Mouse (Mus musculus) CH12.LX (cell line): Measurements from ENCODE around the gene Anp32e. TPM values are rescaled to one million over a fixed set of nuclear protein-coding genes. Genes with fewer than 3 reads are reported as not detected.

Experiments
- DNase-seq: peaks from one replicate; pipeline ENCODE4 v3.0.0-alpha.2; 2013; ENCODE audit errors: extremely low read depth
- H3K27ac ChIP-seq: 2 replicates; pipeline ENCODE4 v1.5.1; 2012; ENCODE audit warnings: low read depth, mild to moderate bottlenecking, control low read depth, moderate library complexity; ENCODE audit not compliant: insufficient read depth
- H3K27me3 ChIP-seq: replicated peaks from 2 replicates; pipeline ENCODE3; 2012; ENCODE audit warnings: inconsistent platforms
- H3K36me3 ChIP-seq, 2 experiments: replicated peaks in 1 of 2; 2 replicates each; pipeline versions ENCODE3 to v1.6.1; 2012; ENCODE audit warnings: inconsistent platforms in 1 of 2, low read length in 1 of 2, mild to moderate bottlenecking in 1 of 2, mixed read lengths in 1 of 2, moderate library complexity in 1 of 2; ENCODE audit not compliant: control insufficient read depth in 1 of 2, insufficient read depth in 1 of 2
- H3K4me1 ChIP-seq, 2 experiments: 2 replicates each; pipeline ENCODE4 v1.6.1; 2012; ENCODE audit warnings: inconsistent platforms in 1 of 2, moderate library complexity in 1 of 2; ENCODE audit not compliant: insufficient read depth in 2 of 2, control insufficient read depth in 1 of 2
- H3K4me2 ChIP-seq: 2 replicates; pipeline ENCODE4 v1.6.1; 2012; ENCODE audit warnings: low read depth, mild to moderate bottlenecking, control low read depth; ENCODE audit not compliant: poor library complexity, insufficient read depth, severe bottlenecking
- H3K4me3 ChIP-seq, 3 experiments: fragments of 150-350 bp in 1 of 3; sonication (generic) in 1 of 3; replicated peaks in 1 of 3; 2 replicates each; pipeline versions ENCODE3 to v1.5.1; 2011 to 2012; ENCODE audit warnings: low read depth in 2 of 3, low read length in 2 of 3, mild to moderate bottlenecking in 2 of 3, moderate library complexity in 2 of 3, control low read depth in 1 of 3, improper control_type of control experiment in 1 of 3, inconsistent platforms in 1 of 3, mixed read lengths in 1 of 3; ENCODE audit not compliant: poor library complexity in 1 of 3
- H3K79me2 ChIP-seq: replicated peaks from 2 replicates; pipeline ENCODE4 v1.6.1; 2012; ENCODE audit warnings: mild to moderate bottlenecking, moderate library complexity; ENCODE audit not compliant: control insufficient read depth, poor library complexity, insufficient read depth, severe bottlenecking; ENCODE audit errors: extremely low read depth
- H3K9ac ChIP-seq: 2 replicates; pipeline ENCODE4 v1.6.1; 2012; ENCODE audit warnings: low read depth, mild to moderate bottlenecking, control low read depth, moderate library complexity; ENCODE audit not compliant: insufficient read depth
- H3K9me3 ChIP-seq: replicated peaks from 2 replicates; pipeline ENCODE3; 2012; ENCODE audit warnings: low read length, inconsistent platforms, mixed read lengths
- CHD2 ChIP-seq: IDR thresholded peaks from 2 replicates; pipeline ENCODE4 v1.6.1; 2011; ENCODE audit warnings: low read length, improper control_type of control experiment
- E2F4 ChIP-seq: IDR thresholded peaks from 2 replicates; pipeline ENCODE4 v1.6.1; 2011; ENCODE audit warnings: low read depth, low read length, improper control_type of control experiment; ENCODE audit not compliant: insufficient replicate concordance
- ELF1 ChIP-seq: IDR thresholded peaks from 2 replicates; pipeline ENCODE4 v1.6.1; 2014; ENCODE audit warnings: low read depth, mild to moderate bottlenecking, inconsistent platforms, low read length, improper control_type of control experiment
- EP300 ChIP-seq: IDR thresholded peaks from 2 replicates; pipeline ENCODE4 v1.6.1; 2011; ENCODE audit warnings: low read length, improper control_type of control experiment
- ETS1 ChIP-seq: conservative IDR thresholded peaks from 2 replicates; pipeline ENCODE4 v1.6.1; 2012; ENCODE audit warnings: low read depth, mild to moderate bottlenecking, inconsistent platforms, low read length, improper control_type of control experiment, moderate library complexity
- GABPA ChIP-seq: IDR thresholded peaks from 2 replicates; pipeline ENCODE4 v1.6.1; 2012; ENCODE audit warnings: low read depth, low read length, improper control_type of control experiment, inconsistent platforms; ENCODE audit not compliant: insufficient replicate concordance
- HCFC1 ChIP-seq: IDR thresholded peaks from 2 replicates; pipeline ENCODE4 v1.6.1; 2012; ENCODE audit warnings: low read depth, mild to moderate bottlenecking, inconsistent platforms, low read length, improper control_type of control experiment
- IRF4 ChIP-seq: IDR thresholded peaks from 2 replicates; pipeline ENCODE4 v1.6.1; 2014; ENCODE audit warnings: low read depth, mild to moderate bottlenecking, inconsistent platforms, low read length, improper control_type of control experiment
- JUND ChIP-seq: conservative IDR thresholded peaks from 2 replicates; pipeline ENCODE4 v1.6.1; 2011; ENCODE audit warnings: low read depth, low read length, improper control_type of control experiment
- KAT2A ChIP-seq: IDR thresholded peaks from 2 replicates; pipeline ENCODE4 v1.6.1; 2012; ENCODE audit warnings: low read length, improper control_type of control experiment, inconsistent platforms; ENCODE audit not compliant: insufficient replicate concordance
- MAFK ChIP-seq: IDR thresholded peaks from 2 replicates; pipeline ENCODE4 v1.6.1; 2011; ENCODE audit warnings: low read length, improper control_type of control experiment; ENCODE audit not compliant: insufficient replicate concordance
- MAX ChIP-seq: IDR thresholded peaks from 2 replicates; pipeline ENCODE4 v1.6.1; 2011; ENCODE audit warnings: low read length, improper control_type of control experiment
- MAZ ChIP-seq: IDR thresholded peaks from 2 replicates; pipeline ENCODE4 v1.6.1; 2012; ENCODE audit warnings: low read depth, mild to moderate bottlenecking, inconsistent platforms, low read length, improper control_type of control experiment, moderate library complexity
- MXI1 ChIP-seq: IDR thresholded peaks from 2 replicates; pipeline ENCODE4 v1.6.1; 2011; ENCODE audit warnings: mild to moderate bottlenecking, low read depth, low read length, improper control_type of control experiment
- MYC ChIP-seq: IDR thresholded peaks from 2 replicates; pipeline ENCODE4 v1.6.1; 2011; ENCODE audit warnings: low read depth, mild to moderate bottlenecking, improper control_type of control experiment, low read length
- NELFE ChIP-seq: IDR thresholded peaks from 2 replicates; pipeline ENCODE4 v1.6.1; 2011; ENCODE audit warnings: low read depth, low read length, improper control_type of control experiment
- NRF1 ChIP-seq: IDR thresholded peaks from 2 replicates; pipeline ENCODE4 v1.6.1; 2014; ENCODE audit warnings: low read depth, mild to moderate bottlenecking, inconsistent platforms, low read length, improper control_type of control experiment, moderate library complexity
- PAX5 ChIP-seq: IDR thresholded peaks from 2 replicates; pipeline ENCODE4 v1.6.1; 2012; ENCODE audit warnings: low read length, inconsistent platforms, mixed read lengths
- POLR2A ChIP-seq: IDR thresholded peaks from 2 replicates; pipeline ENCODE4 v1.6.1; 2011; ENCODE audit warnings: low read depth, mild to moderate bottlenecking, improper control_type of control experiment, low read length
- POLR2AphosphoS2 ChIP-seq: IDR thresholded peaks from 2 replicates; pipeline ENCODE4 v1.6.1; 2011; ENCODE audit warnings: low read depth, low read length, improper control_type of control experiment
- RCOR1 ChIP-seq: conservative IDR thresholded peaks from 2 replicates; pipeline ENCODE4 v1.6.1; 2012; ENCODE audit warnings: low read depth, mild to moderate bottlenecking, inconsistent platforms, low read length, improper control_type of control experiment
- SIN3A ChIP-seq: IDR thresholded peaks from 2 replicates; pipeline ENCODE4 v1.6.1; 2012; ENCODE audit warnings: low read length, improper control_type of control experiment, inconsistent platforms
- SMC3 ChIP-seq: IDR thresholded peaks from 2 replicates; pipeline ENCODE4 v1.6.1; 2011; ENCODE audit warnings: low read depth, low read length, improper control_type of control experiment
- TBP ChIP-seq: conservative IDR thresholded peaks from 2 replicates; pipeline ENCODE4 v1.6.1; 2011; ENCODE audit warnings: low read depth, low read length, improper control_type of control experiment
- TCF12 ChIP-seq: IDR thresholded peaks from 2 replicates; pipeline ENCODE4 v1.6.1; 2014; ENCODE audit warnings: low read depth, mild to moderate bottlenecking, inconsistent platforms, low read length, improper control_type of control experiment
- UBTF ChIP-seq: IDR thresholded peaks from 2 replicates; pipeline ENCODE4 v1.6.1; 2012; ENCODE audit warnings: low read depth, mild to moderate bottlenecking, inconsistent platforms, low read length, improper control_type of control experiment, moderate library complexity
- USF1 ChIP-seq: IDR thresholded peaks from 2 replicates; pipeline ENCODE4 v1.6.1; 2014; ENCODE audit warnings: low read depth, mild to moderate bottlenecking, inconsistent platforms, low read length, improper control_type of control experiment
- USF2 ChIP-seq: conservative IDR thresholded peaks from 2 replicates; pipeline ENCODE4 v1.6.1; 2011; ENCODE audit warnings: low read depth, low read length, improper control_type of control experiment
- ZC3H11A ChIP-seq: IDR thresholded peaks from 2 replicates; pipeline ENCODE4 v1.6.1; 2012; ENCODE audit warnings: low read depth, mild to moderate bottlenecking, inconsistent platforms, low read length, improper control_type of control experiment
- ZNF384 ChIP-seq: IDR thresholded peaks from 2 replicates; pipeline ENCODE4 v1.6.1; 2012; ENCODE audit warnings: low read depth, low read length, improper control_type of control experiment, inconsistent platforms
- dilution Hi-C: fragments of 300-500 bp; cut with MboI; formaldehyde crosslinking; loops from 2 replicates; pipeline ENCODE4 v1.14.3; 2020; ENCODE audit warnings: low sequenced_read_pairs; ENCODE audit not compliant: extremely low pct_unique_long_range_greater_than_20kb, extremely low pct_ligation_motif_present
- in situ Hi-C: fragments of 300-500 bp; cut with MboI; formaldehyde crosslinking; loops from 3 replicates; pipeline ENCODE4 v1.14.3; 2019; ENCODE audit warnings: low sequenced_read_pairs, low pct_ligation_motif_present, low pct_unique_long_range_greater_than_20kb, mixed read lengths
- polyA plus RNA-seq: library from polyadenylated mRNA; unstranded; fragments of >175 nt; gene quantifications from 2 replicates; pipeline ENCODE4 v1.2.1, GENCODE M21; 2012; ENCODE audit warnings: low read depth; ENCODE audit not compliant: insufficient read length
- total RNA-seq, 2 experiments: library from RNA; depleted of rRNA; stranded (reverse); fragments of 300-350 nt in 1 of 2; fragments of >200 nt in 1 of 2; gene quantifications; 2 replicates each; pipeline ENCODE4 v1.2.3; 2012 to 2014

The Anp32e gene
- total and polyA plus RNA-seq, 3 experiments: 74.2 to 439 (median 85.2) TPM

GRCm38 (mm10) chr3:95986001-95986622 is 57.1 kb downstream of the Anp32e start:
- Histone ChIP-seq H3K79me2 (no peaks in the 10 kb centered on the region), H3K9me3 (peaks cover 8% of the 10 kb centered on the region), H3K27ac (peak overlapping the region; percentile 91), H3K4me2 (peak overlapping the region; percentile 60), H3K36me3 (peaks cover 13 to 20% of the 10 kb centered on the region in 2 experiments), H3K4me3 (peak overlapping the region; percentile 50 to 58 (median 53)), H3K9ac (peak overlapping the region; percentile 53), H3K4me1 (peaks cover 37 to 60% of the 10 kb centered on the region in 2 experiments), H3K27me3 (no peaks in the 10 kb centered on the region)
- dilution Hi-C loops: no loop called here
- in situ Hi-C loops: no loop called here
- peak; percentile 91 for DNase-seq
- peak; percentile 73 for TF ChIP-seq HCFC1
- no peak for TF ChIP-seq ZC3H11A
- TF ChIP-seq POLR2AphosphoS2: 0 out of 2 replicates have a peak, but pooled peaks have one; percentile 23
- TF ChIP-seq POLR2A: peak; percentile 80
- TF ChIP-seq ZNF384: no peak
- TF ChIP-seq MYC: no peak
- no peak for TF ChIP-seq USF2
- no peak for TF ChIP-seq CHD2
- TF ChIP-seq MAFK: no peak
- 0 out of 2 replicates have a peak, but pooled peaks have one; percentile 11 for TF ChIP-seq UBTF
- TF ChIP-seq EP300: peak; percentile 47; the same call in 1 of the 2 replicates
- TF ChIP-seq MXI1: 0 out of 2 replicates have a peak, but pooled peaks have one; percentile 42
- no peak for TF ChIP-seq NELFE
- TF ChIP-seq TBP: peak; percentile 84
- peak; percentile 31; the same call in 1 of the 2 replicates for TF ChIP-seq SIN3A
- TF ChIP-seq RCOR1: no peak
- TF ChIP-seq TCF12: peak; percentile 51; the same call in 1 of the 2 replicates
- no peak; the same call in none of the 2 replicates for TF ChIP-seq IRF4
- TF ChIP-seq SMC3: peak; percentile 14; the same call in 1 of the 2 replicates

- Histone ChIP-seq H3K36me3 (peaks cover 17 to 25% of the 10 kb centered on the region in 2 experiments), H3K4me1 (peaks cover 37 to 67% of the 10 kb centered on the region in 2 experiments), H3K9ac (peak overlapping the region; percentile 21; the same call in 1 of the 2 replicates), H3K27ac (peak overlapping the region; percentile 91), H3K27me3 (no peaks in the 10 kb centered on the region), H3K4me2 (peak overlapping the region; percentile 56), H3K9me3 (peaks cover 8% of the 10 kb centered on the region), H3K4me3 (peak overlapping the region in 2 of 3 experiments; percentile 8 to 58), H3K79me2 (no peaks in the 10 kb centered on the region)
- dilution Hi-C loops (no loop called here), in situ Hi-C loops (no loop called here)
- DNase-seq: peak; percentile 60
- peak; percentile 32; the same call in 1 of the 2 replicates for TF ChIP-seq SIN3A
- TF ChIP-seq ZC3H11A: no peak
- no peak for TF ChIP-seq NRF1
- TF ChIP-seq E2F4: no peak
- no peak for TF ChIP-seq HCFC1
- no peak for TF ChIP-seq PAX5
- 0 out of 2 replicates have a peak, but pooled peaks have one; percentile 19 for TF ChIP-seq NELFE
- TF ChIP-seq SMC3: no peak; the same call in 1 of the 2 replicates
- TF ChIP-seq ELF1: no peak
- no peak for TF ChIP-seq MAX
- no peak for TF ChIP-seq POLR2AphosphoS2
- TF ChIP-seq JUND: no peak
- no peak; the same call in none of the 2 replicates for TF ChIP-seq MXI1
- peak; percentile 40; the same call in 1 of the 2 replicates for TF ChIP-seq EP300
- no peak for TF ChIP-seq USF2
- no peak for TF ChIP-seq KAT2A
- TF ChIP-seq TCF12: no peak
- no peak for TF ChIP-seq CHD2
- TF ChIP-seq TBP: no peak
- peak; percentile 22; the same call in 1 of the 2 replicates for TF ChIP-seq ETS1
- TF ChIP-seq GABPA: no peak
- TF ChIP-seq USF1: no peak
- peak; percentile 33; the same call in 1 of the 2 replicates for TF ChIP-seq MAZ
These were observed 57.9 kb downstream of the Anp32e start for GRCm38 (mm10) chr3:95986984-95987383.
